Mouse (Mus musculus): ENCODE results near the gene Slc44a5.

Slc44a5 gene

GRCm38 (mm10) chr3:154171881-154172592, 198.8 kb downstream of the Slc44a5 start:
- TF ChIP-seq GATA4 (IDR thresholded peaks at IDR 0.05; ENCODE audit: insufficient replicate concordance, low read length): no peak

- TF ChIP-seq GATA4 (IDR thresholded peaks at IDR 0.05; ENCODE audit: insufficient replicate concordance, low read length): no peak
These were observed 199.3 kb downstream of the Slc44a5 start for GRCm38 (mm10) chr3:154172593-154172965.

GRCm38 (mm10) chr3:154173556-154173955, 200.3 kb downstream of the Slc44a5 start:
- no peak for TF ChIP-seq GATA4 (IDR thresholded peaks at IDR 0.05; ENCODE audit: insufficient replicate concordance, low read length)

- TF ChIP-seq GATA4 (IDR thresholded peaks at IDR 0.05; ENCODE audit: insufficient replicate concordance, low read length): no peak
These were observed 200.8 kb downstream of the Slc44a5 start for GRCm38 (mm10) chr3:154174031-154174430.

- no peak for TF ChIP-seq GATA4 (IDR thresholded peaks at IDR 0.05; ENCODE audit: insufficient replicate concordance, low read length)
These were observed 201.5 kb downstream of the Slc44a5 start for GRCm38 (mm10) chr3:154174766-154175165.

GRCm38 (mm10) chr3:154177665-154178305, 204.5 kb downstream of the Slc44a5 start:
- TF ChIP-seq GATA4 (IDR thresholded peaks at IDR 0.05; ENCODE audit: insufficient replicate concordance, low read length): no peak

- TF ChIP-seq GATA4 (IDR thresholded peaks at IDR 0.05; ENCODE audit: insufficient replicate concordance, low read length): no peak
These were observed 206.2 kb downstream of the Slc44a5 start for GRCm38 (mm10) chr3:154179423-154179920.

GRCm38 (mm10) chr3:154182987-154183386, 209.8 kb downstream of the Slc44a5 start:
- TF ChIP-seq GATA4 (IDR thresholded peaks at IDR 0.05; ENCODE audit: insufficient replicate concordance, low read length): no peak

GRCm38 (mm10) chr3:154183957-154184356, 210.7 kb downstream of the Slc44a5 start:
- TF ChIP-seq GATA4 (IDR thresholded peaks at IDR 0.05; ENCODE audit: insufficient replicate concordance, low read length): no peak

GRCm38 (mm10) chr3:154188668-154189067, 215.4 kb downstream of the Slc44a5 start:
- TF ChIP-seq GATA4 (IDR thresholded peaks at IDR 0.05; ENCODE audit: insufficient replicate concordance, low read length): no peak

GRCm38 (mm10) chr3:154192328-154193030, 219.2 kb downstream of the Slc44a5 start:
- TF ChIP-seq GATA4 (IDR thresholded peaks at IDR 0.05; ENCODE audit: insufficient replicate concordance, low read length): no peak

GRCm38 (mm10) chr3:154193189-154193840, 220.1 kb downstream of the Slc44a5 start:
- TF ChIP-seq GATA4 (IDR thresholded peaks at IDR 0.05; ENCODE audit: insufficient replicate concordance, low read length): no peak

GRCm38 (mm10) chr3:154200422-154200828, 227.2 kb downstream of the Slc44a5 start:
- TF ChIP-seq GATA4 (IDR thresholded peaks at IDR 0.05; ENCODE audit: insufficient replicate concordance, low read length): no peak

GRCm38 (mm10) chr3:154201796-154202195, 228.6 kb downstream of the Slc44a5 start:
- no peak for TF ChIP-seq GATA4 (IDR thresholded peaks at IDR 0.05; ENCODE audit: insufficient replicate concordance, low read length)

- TF ChIP-seq GATA4 (IDR thresholded peaks at IDR 0.05; ENCODE audit: insufficient replicate concordance, low read length): no peak
These were observed 229.1 kb downstream of the Slc44a5 start for GRCm38 (mm10) chr3:154202383-154202782.
